ENCODE assay signal across 23 mouse cellular contexts in the genomic region with DNA sequence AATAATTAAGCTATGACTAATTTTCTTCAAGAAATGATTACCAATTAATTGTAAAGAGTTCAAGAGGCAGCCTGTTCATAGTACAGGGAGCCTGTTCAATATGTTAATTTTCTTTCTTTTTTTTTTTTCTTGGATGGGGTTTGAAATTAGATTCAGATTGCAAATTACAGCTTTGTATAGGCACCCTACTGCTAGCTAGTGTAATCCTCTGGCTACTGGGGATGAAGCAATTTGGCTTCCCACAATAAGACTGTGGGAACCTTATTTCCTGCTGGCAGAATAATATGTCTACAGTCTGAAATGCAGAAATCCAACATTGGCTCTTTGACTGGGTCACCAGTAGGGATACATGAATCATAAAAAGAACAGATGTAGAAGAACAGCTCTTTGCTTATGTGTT.
DNase-seq lines count a peak whose midpoint lies in the region; ATAC-seq and TF ChIP-seq lines count a peak whose summit lies in the region.
"Had no signal": no experiment of that assay in that cellular context is flagged by ENCODE, and none has a peak within 500 bp of the region (broad histone marks: within the 10 kb centered on the region; RNA-seq: fewer than 3 reads in every experiment).

No protein-coding gene starts in this region.

- H3K36me3 ChIP-seq in midbrain, embryonic 11.5 days (ENCODE audit: control insufficient read depth, insufficient read depth, low read length): no peaks in the 10 kb centered on the region
- H3K36me3 ChIP-seq in midbrain, embryonic 10.5 days: no peaks in the 10 kb centered on the region
- no peaks in the 10 kb centered on the region for H3K36me3 ChIP-seq in forebrain, embryonic 15.5 days
- H3K36me3 ChIP-seq in hindbrain, postnatal 0 days (ENCODE audit: insufficient read depth, low read length): no peaks in the 10 kb centered on the region
- H3K36me3 ChIP-seq in neural tube, embryonic 14.5 days (ENCODE audit: control insufficient read depth, insufficient read depth, low read length): no peaks in the 10 kb centered on the region
- H3K36me3 ChIP-seq: heart, embryonic 12.5 days; intestine, embryonic 15.5 days; limb, embryonic 12.5 days; liver, embryonic 13.5 days; lung, embryonic 15.5 days had no signal

- no peaks in the 10 kb centered on the region for H3K4me1 ChIP-seq in midbrain, embryonic 11.5 days (ENCODE audit: control insufficient read depth, insufficient read depth, low read length)
- H3K4me1 ChIP-seq in midbrain, embryonic 10.5 days: no peaks in the 10 kb centered on the region
- H3K4me1 ChIP-seq in forebrain, embryonic 15.5 days: peaks cover 17% of the 10 kb centered on the region
- no peaks in the 10 kb centered on the region for H3K4me1 ChIP-seq in hindbrain, postnatal 0 days (ENCODE audit: insufficient read depth, low read length)
- H3K4me1 ChIP-seq in neural tube, embryonic 14.5 days (ENCODE audit: control insufficient read depth, insufficient read depth, low read length): 0 out of 2 replicates have a peak, but pooled peaks cover 4% of the 10 kb centered on the region
- H3K4me1 ChIP-seq: heart, embryonic 12.5 days; intestine, embryonic 15.5 days; limb, embryonic 12.5 days; liver, embryonic 13.5 days; lung, embryonic 15.5 days had no signal

- TF ChIP-seq CTCF in hindbrain, postnatal 0 days (IDR thresholded peaks at IDR 0.05; ENCODE audit: low read depth): no peak

- no peak overlapping the region for H3K9ac ChIP-seq in midbrain, embryonic 11.5 days (ENCODE audit: low read length)
- no peak overlapping the region for H3K9ac ChIP-seq in forebrain, embryonic 15.5 days (replicated peaks)
- no peak overlapping the region for H3K9ac ChIP-seq in hindbrain, postnatal 0 days (replicated peaks; ENCODE audit: low read length)
- no peak overlapping the region for H3K9ac ChIP-seq in neural tube, embryonic 14.5 days (replicated peaks; ENCODE audit: low read depth, low read length)
- H3K9ac ChIP-seq: heart, embryonic 12.5 days; intestine, embryonic 15.5 days; limb, embryonic 12.5 days; liver, embryonic 13.5 days; lung, embryonic 15.5 days had no signal

- ATAC-seq in midbrain, embryonic 11.5 days (ENCODE audit: low FRiP score): no peak
- peak; percentile 76 for ATAC-seq in forebrain, embryonic 15.5 days (replicated peaks)
- ATAC-seq in hindbrain, postnatal 0 days: 0 out of 2 replicates have a peak, but pooled peaks have one; percentile 38
- peak; percentile 41; the same call in 1 of the 2 replicates for ATAC-seq in neural tube, embryonic 14.5 days (ENCODE audit: low read depth)
- no peak for ATAC-seq in megakaryocyte-erythroid progenitor cell, adult 5-6 weeks (replicated peaks; ENCODE audit: low FRiP score, low TSS enrichment, poor library complexity, severe bottlenecking)
- ATAC-seq: intestine, embryonic 15.5 days had no signal

- no peak overlapping the region for H3K4me2 ChIP-seq in midbrain, embryonic 11.5 days
- H3K4me2 ChIP-seq in forebrain, embryonic 15.5 days (replicated peaks): no peak overlapping the region
- H3K4me2 ChIP-seq in hindbrain, postnatal 0 days (ENCODE audit: low read depth, low read length): no peak overlapping the region
- H3K4me2 ChIP-seq in neural tube, embryonic 14.5 days (ENCODE audit: low read depth, low read length): no peak overlapping the region
- H3K4me2 ChIP-seq: heart, embryonic 12.5 days; intestine, embryonic 15.5 days; limb, embryonic 12.5 days; liver, embryonic 13.5 days; lung, embryonic 15.5 days had no signal

- peak; percentile 69 for DNase-seq in midbrain, embryonic 11.5 days (ENCODE audit: low spot score, missing footprints)
- DNase-seq in midbrain, embryonic 10.5 days (ENCODE audit: low spot score): no peak
- DNase-seq in hindbrain, postnatal 0 days (ENCODE audit: low spot score): peak; percentile 44
- no peak for DNase-seq in urinary bladder, postnatal 25 days (ENCODE audit: low spot score)
- no peak for DNase-seq in thymus, postnatal 25 days
- DNase-seq: adrenal gland, adult 2 months; cerebellum, postnatal 36 days; heart, adult 11 months; heart, postnatal 14 days; kidney, postnatal 36 days; layer of hippocampus, adult 9-11 months; liver, embryonic 13.5 days; lung, postnatal 4 days; right cerebral cortex, postnatal 14 days; spleen, adult 18-20 months; thymus, adult 18-20 months had no signal

- no peak overlapping the region for H3K4me3 ChIP-seq in midbrain, embryonic 11.5 days (ENCODE audit: low read depth, low read length)
- no peak overlapping the region for H3K4me3 ChIP-seq in midbrain, embryonic 10.5 days
- no peak overlapping the region for H3K4me3 ChIP-seq in forebrain, embryonic 15.5 days
- no peak overlapping the region for H3K4me3 ChIP-seq in hindbrain, postnatal 0 days (ENCODE audit: low read length)
- no peak overlapping the region for H3K4me3 ChIP-seq in neural tube, embryonic 14.5 days (ENCODE audit: low read depth, low read length)
- H3K4me3 ChIP-seq: heart, embryonic 12.5 days; intestine, embryonic 15.5 days; limb, embryonic 12.5 days; liver, embryonic 13.5 days; lung, embryonic 15.5 days had no signal

- no peaks in the 10 kb centered on the region for H3K27me3 ChIP-seq in midbrain, embryonic 11.5 days (ENCODE audit: control insufficient read depth, insufficient read depth, low read length)
- H3K27me3 ChIP-seq in midbrain, embryonic 10.5 days (ENCODE audit: low read depth, poor library complexity, severe bottlenecking): no peaks in the 10 kb centered on the region
- H3K27me3 ChIP-seq in forebrain, embryonic 15.5 days: no peaks in the 10 kb centered on the region
- H3K27me3 ChIP-seq in hindbrain, postnatal 0 days (ENCODE audit: insufficient read depth, low read length): no peaks in the 10 kb centered on the region
- H3K27me3 ChIP-seq in neural tube, embryonic 14.5 days (ENCODE audit: control insufficient read depth, insufficient read depth, low read length): no peaks in the 10 kb centered on the region
- H3K27me3 ChIP-seq: heart, embryonic 12.5 days; intestine, embryonic 15.5 days; limb, embryonic 12.5 days; liver, embryonic 13.5 days; lung, embryonic 15.5 days had no signal

- no peaks in the 10 kb centered on the region for H3K9me3 ChIP-seq in midbrain, embryonic 11.5 days (ENCODE audit: control insufficient read depth, low read length)
- no peaks in the 10 kb centered on the region for H3K9me3 ChIP-seq in midbrain, embryonic 10.5 days (replicated peaks)
- no peaks in the 10 kb centered on the region for H3K9me3 ChIP-seq in forebrain, embryonic 15.5 days
- no peaks in the 10 kb centered on the region for H3K9me3 ChIP-seq in hindbrain, postnatal 0 days (ENCODE audit: low read length)
- H3K9me3 ChIP-seq in neural tube, embryonic 14.5 days (ENCODE audit: control insufficient read depth, low read length): no peaks in the 10 kb centered on the region
- H3K9me3 ChIP-seq: heart, embryonic 12.5 days; intestine, embryonic 15.5 days; limb, embryonic 12.5 days; liver, embryonic 13.5 days; lung, embryonic 15.5 days had no signal

- no peak overlapping the region for H3K27ac ChIP-seq in midbrain, embryonic 11.5 days (ENCODE audit: low read depth, low read length)
- H3K27ac ChIP-seq in midbrain, embryonic 10.5 days (replicated peaks): no peak overlapping the region
- H3K27ac ChIP-seq in forebrain, embryonic 15.5 days (replicated peaks): no peak overlapping the region
- H3K27ac ChIP-seq in hindbrain, postnatal 0 days: no peak overlapping the region
- no peak overlapping the region; the same call in 1 of the 2 replicates for H3K27ac ChIP-seq in neural tube, embryonic 14.5 days (ENCODE audit: low read depth, low read length)
- H3K27ac ChIP-seq: intestine, embryonic 15.5 days; limb, embryonic 12.5 days; liver, embryonic 13.5 days; lung, embryonic 15.5 days had no signal

Comparison
In these comparisons a context has a peak if more than half of its experiments do, and no peak if none do; other contexts are left out.
1. DNase-seq: peak in midbrain, embryonic 11.5 days (single experiment) and hindbrain, postnatal 0 days (single experiment); none in midbrain, embryonic 10.5 days (single experiment), urinary bladder, postnatal 25 days (single experiment) and thymus, postnatal 25 days (single experiment).
2. ATAC-seq: peak in forebrain, embryonic 15.5 days (single experiment), hindbrain, postnatal 0 days (single experiment) and neural tube, embryonic 14.5 days (single experiment); none in midbrain, embryonic 11.5 days (single experiment) and megakaryocyte-erythroid progenitor cell, adult 5-6 weeks (single experiment).